8 mouse cellular contexts compared by ENCODE assay signal in genomic region chr4:32305683-32306082, GRCm38 (mm10).
DNase-seq lines count a peak whose midpoint lies in the region; ATAC-seq and TF ChIP-seq lines count a peak whose summit lies in the region.

No protein-coding gene starts in this region.

- TF ChIP-seq CTCF in lung, adult 2 months (IDR thresholded peaks at IDR 0.05; ENCODE audit: insufficient read depth, low read length): no peak

- no peak for ATAC-seq in heart, embryonic 11.5 days (replicated peaks; ENCODE audit: insufficient number of reproducible peaks, low FRiP score, low TSS enrichment)
- no peak for ATAC-seq in lung, embryonic 16.5 days (ENCODE audit: low read depth)
- no peak for ATAC-seq in hindbrain, embryonic 13.5 days (ENCODE audit: low FRiP score)
- ATAC-seq in neural tube, embryonic 14.5 days (ENCODE audit: low read depth): no peak
- no peak for ATAC-seq in granulocyte monocyte progenitor cell, adult 5-6 weeks (replicated peaks; ENCODE audit: poor library complexity, severe bottlenecking)

- H3K4me1 ChIP-seq in heart, embryonic 11.5 days (ENCODE audit: control insufficient read depth, insufficient read depth, low read length): peaks cover 55% of the 10 kb centered on the region
- peaks cover 59% of the 10 kb centered on the region for H3K4me1 ChIP-seq in lung, embryonic 16.5 days (replicated peaks; ENCODE audit: control insufficient read depth, insufficient read depth, low read length)
- H3K4me1 ChIP-seq in lung, adult 2 months (ENCODE audit: control insufficient read depth, insufficient read depth, low read length): peaks cover 44% of the 10 kb centered on the region
- peaks cover 69% of the 10 kb centered on the region for H3K4me1 ChIP-seq in hindbrain, embryonic 13.5 days (replicated peaks)
- H3K4me1 ChIP-seq in neural tube, embryonic 14.5 days (ENCODE audit: control insufficient read depth, insufficient read depth, low read length): peaks cover 43% of the 10 kb centered on the region

- H3K9ac ChIP-seq in heart, embryonic 11.5 days (ENCODE audit: low read depth, low read length): 0 out of 2 replicates have a peak overlapping the region, but pooled peaks have one; percentile 23
- H3K9ac ChIP-seq in lung, embryonic 16.5 days (ENCODE audit: low read length): peak overlapping the region; percentile 37; the same call in 1 of the 2 replicates
- peak overlapping the region; percentile 56; the same call in 1 of the 2 replicates for H3K9ac ChIP-seq in hindbrain, embryonic 13.5 days
- H3K9ac ChIP-seq in neural tube, embryonic 14.5 days (replicated peaks; ENCODE audit: low read depth, low read length): peak overlapping the region; percentile 16; the same call in 1 of the 2 replicates

- TF ChIP-seq POLR2A in lung, adult 2 months (IDR thresholded peaks at IDR 0.05; ENCODE audit: borderline replicate concordance, extremely low read depth, low read depth, low read length): no peak

- H3K9me3 ChIP-seq in heart, embryonic 11.5 days (replicated peaks; ENCODE audit: control insufficient read depth, low read length): no peaks in the 10 kb centered on the region
- H3K9me3 ChIP-seq in lung, embryonic 16.5 days (ENCODE audit: control insufficient read depth, low read length): no peaks in the 10 kb centered on the region
- H3K9me3 ChIP-seq in hindbrain, embryonic 13.5 days: no peaks in the 10 kb centered on the region
- no peaks in the 10 kb centered on the region for H3K9me3 ChIP-seq in neural tube, embryonic 14.5 days (ENCODE audit: control insufficient read depth, low read length)

- peak overlapping the region; percentile 90 for H3K27ac ChIP-seq in heart, embryonic 11.5 days (ENCODE audit: low read depth, low read length)
- peak overlapping the region; percentile 92 for H3K27ac ChIP-seq in lung, embryonic 16.5 days (ENCODE audit: low read length)
- peak overlapping the region; percentile 92 for H3K27ac ChIP-seq in hindbrain, embryonic 13.5 days
- peak overlapping the region; percentile 22; the same call in 1 of the 2 replicates for H3K27ac ChIP-seq in neural tube, embryonic 14.5 days (ENCODE audit: low read depth, low read length)

- no peak overlapping the region for H3K4me2 ChIP-seq in heart, embryonic 11.5 days
- H3K4me2 ChIP-seq in lung, embryonic 16.5 days (ENCODE audit: low read depth, low read length): peak overlapping the region; percentile 39
- peak overlapping the region; percentile 34; the same call in 1 of the 2 replicates for H3K4me2 ChIP-seq in hindbrain, embryonic 13.5 days
- no peak overlapping the region; the same call in 1 of the 2 replicates for H3K4me2 ChIP-seq in neural tube, embryonic 14.5 days (ENCODE audit: low read depth, low read length)

- H3K4me3 ChIP-seq in heart, embryonic 11.5 days (ENCODE audit: low read depth, low read length): no peak overlapping the region
- no peak overlapping the region for H3K4me3 ChIP-seq in lung, embryonic 16.5 days (ENCODE audit: low read length)
- no peak overlapping the region for H3K4me3 ChIP-seq in lung, adult 2 months (replicated peaks; ENCODE audit: extremely low read depth, low read depth, low read length)
- no peak overlapping the region for H3K4me3 ChIP-seq in hindbrain, embryonic 13.5 days
- no peak overlapping the region for H3K4me3 ChIP-seq in neural tube, embryonic 14.5 days (ENCODE audit: low read depth, low read length)

- H3K27me3 ChIP-seq in heart, embryonic 11.5 days (ENCODE audit: control insufficient read depth, insufficient read depth, low read length): no peaks in the 10 kb centered on the region
- no peaks in the 10 kb centered on the region for H3K27me3 ChIP-seq in lung, embryonic 16.5 days (ENCODE audit: control insufficient read depth, insufficient read depth, low read depth, low read length)
- H3K27me3 ChIP-seq in hindbrain, embryonic 13.5 days: no peaks in the 10 kb centered on the region
- H3K27me3 ChIP-seq in neural tube, embryonic 14.5 days (ENCODE audit: control insufficient read depth, insufficient read depth, low read length): no peaks in the 10 kb centered on the region

- H3K36me3 ChIP-seq in heart, embryonic 11.5 days (ENCODE audit: control insufficient read depth, insufficient read depth, low read length): no peaks in the 10 kb centered on the region
- H3K36me3 ChIP-seq in lung, embryonic 16.5 days (ENCODE audit: control insufficient read depth, insufficient read depth, low read length): no peaks in the 10 kb centered on the region
- H3K36me3 ChIP-seq in hindbrain, embryonic 13.5 days: no peaks in the 10 kb centered on the region
- H3K36me3 ChIP-seq in neural tube, embryonic 14.5 days (ENCODE audit: control insufficient read depth, insufficient read depth, low read length): no peaks in the 10 kb centered on the region

- no peak for DNase-seq in heart, postnatal 4 days
- no peak for DNase-seq in lung, adult 2 months
- no peak for DNase-seq in layer of hippocampus, postnatal 36 days

- WGBS in heart, embryonic 11.5 days (ENCODE audit: insufficient replicate concordance): 68% methylated on average over 6 of the region's 6 CpGs
- whole genome bisulfite sequencing in lung, embryonic 16.5 days: 54% methylated on average over 6 of the region's 6 CpGs
- 72% methylated on average over 6 of the region's 6 CpGs for WGBS in lung, adult 2 months
- 69% methylated on average over 6 of the region's 6 CpGs for WGBS in hindbrain, embryonic 13.5 days
- WGBS in neural tube, embryonic 14.5 days: 54% methylated on average over 6 of the region's 6 CpGs

Comparison
In these comparisons a context has a peak if more than half of its experiments do, and no peak if none do; other contexts are left out.
1. H3K27ac ChIP-seq: peak in every context shown above with its lines; median percentile 92 in lung, embryonic 16.5 days; 92 in hindbrain, embryonic 13.5 days; 90 in heart, embryonic 11.5 days; 22 in neural tube, embryonic 14.5 days.
2. H3K4me2 ChIP-seq: peak in lung, embryonic 16.5 days (single experiment) and hindbrain, embryonic 13.5 days (single experiment); none in heart, embryonic 11.5 days (single experiment) and neural tube, embryonic 14.5 days (single experiment).
3. Peak in every context shown above with its lines, with median percentiles within 50 percentile points of each other: H3K9ac ChIP-seq.